Mouse (Mus musculus) lung, postnatal 0 days (tissue): Measurements from ENCODE around the gene Gm20388. TPM values are rescaled to one million over a fixed set of nuclear protein-coding genes. Genes with fewer than 3 reads are reported as not detected.

Source experiments
- ATAC-seq: fragments of 200-750 bp; cut with Nextera tagmentation; 2 replicates; pipeline ENCODE4 v1.8.0; 2017; ENCODE audit warnings: moderate library complexity
- DNase-seq: peaks from one replicate; pipeline ENCODE4 v3.0.0-alpha.2; 2016; ENCODE audit warnings: low spot score
- H3K27ac ChIP-seq: fragments of 300-500 bp; sonication (generic); 2 replicates; pipeline ENCODE4 v1.5.1; 2014; ENCODE audit warnings: antibody characterized with exemption, mild to moderate bottlenecking, low read length, mixed read lengths
- H3K27me3 ChIP-seq: fragments of 300-500 bp; sonication (generic); replicated peaks from 2 replicates; pipeline ENCODE4 v1.6.1; 2014; ENCODE audit warnings: low read length, mixed read lengths; ENCODE audit not compliant: insufficient read depth
- H3K36me3 ChIP-seq: fragments of 300-500 bp; sonication (generic); 2 replicates; pipeline ENCODE4 v1.6.1; 2014; ENCODE audit warnings: low read length, mixed read lengths; ENCODE audit not compliant: insufficient read depth
- H3K4me1 ChIP-seq: fragments of 300-500 bp; sonication (generic); 2 replicates; pipeline ENCODE4 v1.6.1; 2014; ENCODE audit warnings: antibody characterized with exemption, low read depth, low read length, mixed read lengths; ENCODE audit not compliant: insufficient read depth
- H3K4me2 ChIP-seq: fragments of 300-500 bp; sonication (generic); replicated peaks from 2 replicates; pipeline ENCODE4 v1.6.1; 2014; ENCODE audit warnings: low read depth, mild to moderate bottlenecking, low read length, moderate library complexity, mixed read lengths
- H3K4me3 ChIP-seq: fragments of 300-500 bp; sonication (generic); 2 replicates; pipeline ENCODE4 v1.5.1; 2014; ENCODE audit warnings: low read depth, low read length
- H3K9ac ChIP-seq: fragments of 300-500 bp; sonication (generic); replicated peaks from 2 replicates; pipeline ENCODE4 v1.6.1; 2014; ENCODE audit warnings: low read depth, mild to moderate bottlenecking
- H3K9me3 ChIP-seq: fragments of 300-500 bp; sonication (generic); 2 replicates; pipeline ENCODE4 v1.6.1; 2016; ENCODE audit warnings: low read length, mixed read lengths
- CTCF ChIP-seq: IDR thresholded peaks from 2 replicates; pipeline ENCODE4 v1.5.1; 2016; ENCODE audit warnings: antibody characterized with exemption, mild to moderate bottlenecking
- EP300 ChIP-seq: IDR thresholded peaks from 2 replicates; pipeline ENCODE4 v1.6.1; 2016; ENCODE audit warnings: antibody characterized with exemption, mild to moderate bottlenecking, control low read depth
- WGBS: fragments of 180-500 bp; shearing (Covaris S2); extraction: QIAGEN DNeasy Blood & Tissue Kit; methylation state at CpG from one replicate; pipeline ENCODE4 v1.1.7; 2014; 5-methylcytosine and 5-hydroxymethylcytosine counted together
- polyA plus RNA-seq: library from polyadenylated mRNA; unstranded; fragments of >200 nt; fragmentation: Nextera tagmentation; extraction: Ambion mirVana; gene quantifications from 2 replicates; pipeline ENCODE4 v1.2.1, GENCODE M21; 2015

Gm20388 gene
- polyA plus RNA-seq, 1 experiment from 2014 or later, result not detected

- TF ChIP-seq EP300 (no peak; the same call in 1 of the 2 replicates), CTCF (no peak)
- Histone ChIP-seq H3K9me3 (no peaks in the 10 kb centered on the region), H3K27me3 (no peaks in the 10 kb centered on the region), H3K4me2 (peak overlapping the region; percentile 64), H3K4me3 (peak overlapping the region; percentile 27), H3K4me1 (peaks cover 14% of the 10 kb centered on the region; the same call in 1 of the 2 replicates), H3K9ac (no peak overlapping the region), H3K36me3 (no peaks in the 10 kb centered on the region), H3K27ac (peak overlapping the region; percentile 63)
- WGBS, result 49% methylated on average over 19 of the region's 19 CpGs
- DNase-seq, result no peak
- ATAC-seq, result no peak
These were observed 2037.9 kb downstream of the Gm20388 start for GRCm38 (mm10) chr8:121948321-121949145.

GRCm38 (mm10) chr8:121949222-121949800 lies 2038.7 kb downstream of the Gm20388 start, which contains the start of gene Banp:
Gene Banp, plus strand, starts transcription at chr8:121949750.
- peak within 1 kb of the TSS; percentile 93 for H3K4me3 ChIP-seq
- H3K9me3 ChIP-seq, result no peaks in the 10 kb centered on the region
- TF ChIP-seq EP300, result no peak
- no peak for TF ChIP-seq CTCF
- ATAC-seq (no peak), DNase-seq (no peak)
- H3K9ac ChIP-seq, result peak within 1 kb of the TSS; percentile 96
- 52% methylated on average over 6 of the region's 6 CpGs for WGBS
- peaks cover 14% of the 10 kb centered on the region; the same call in 1 of the 2 replicates for H3K4me1 ChIP-seq
- no peaks in the 10 kb centered on the region for H3K36me3 ChIP-seq
- H3K27me3 ChIP-seq, result no peaks in the 10 kb centered on the region
- peak within 1 kb of the TSS; percentile 98 for H3K27ac ChIP-seq
- peak within 1 kb of the TSS; percentile 72 for H3K4me2 ChIP-seq

- no peaks in the 10 kb centered on the region for H3K27me3 ChIP-seq
- H3K4me1 ChIP-seq, result peaks cover 14% of the 10 kb centered on the region; the same call in 1 of the 2 replicates
- ATAC-seq (peak; percentile 93), DNase-seq (peak; percentile 99)
- under 1% methylated on average over 58 of the region's 66 CpGs for WGBS
- H3K9me3 ChIP-seq, result no peaks in the 10 kb centered on the region
- H3K4me2 ChIP-seq, result peak overlapping the region; percentile 72
- peak overlapping the region; percentile 98 for H3K27ac ChIP-seq
- H3K36me3 ChIP-seq, result no peaks in the 10 kb centered on the region
- TF ChIP-seq EP300, result no peak
- TF ChIP-seq CTCF, result no peak
- peak overlapping the region; percentile 93 for H3K4me3 ChIP-seq
- peak overlapping the region; percentile 96 for H3K9ac ChIP-seq
These were observed 2039.5 kb downstream of the Gm20388 start for GRCm38 (mm10) chr8:121949941-121950748.

GRCm38 (mm10) chr8:121950749-121951655 lies 2040.4 kb downstream of the Gm20388 start:
- peak overlapping the region; percentile 72 for H3K4me2 ChIP-seq
- peaks cover 14% of the 10 kb centered on the region; the same call in 1 of the 2 replicates for H3K4me1 ChIP-seq
- ATAC-seq (peak; percentile 16), DNase-seq (peak; percentile 93)
- H3K9me3 ChIP-seq, result no peaks in the 10 kb centered on the region
- H3K9ac ChIP-seq, result peak overlapping the region; percentile 96
- TF ChIP-seq EP300 (no peak; the same call in 1 of the 2 replicates), CTCF (peak; percentile 50)
- peak overlapping the region; percentile 93 for H3K4me3 ChIP-seq
- under 1% methylated on average over 74 of the region's 97 CpGs for WGBS
- H3K27me3 ChIP-seq, result no peaks in the 10 kb centered on the region
- peak overlapping the region; percentile 98 for H3K27ac ChIP-seq
- 0 out of 2 replicates have a peak, but pooled peaks cover 3% of the 10 kb centered on the region for H3K36me3 ChIP-seq

GRCm38 (mm10) chr8:121951656-121952009 lies 2041.0 kb downstream of the Gm20388 start:
- H3K4me1 ChIP-seq, result peaks cover 14% of the 10 kb centered on the region; the same call in 1 of the 2 replicates
- peak overlapping the region; percentile 93 for H3K4me3 ChIP-seq
- peak overlapping the region; percentile 98 for H3K27ac ChIP-seq
- peak overlapping the region; percentile 72 for H3K4me2 ChIP-seq
- ATAC-seq (no peak), DNase-seq (no peak)
- TF ChIP-seq EP300 (0 out of 2 replicates have a peak, but pooled peaks have one; percentile 45), CTCF (no peak)
- no peaks in the 10 kb centered on the region for H3K27me3 ChIP-seq
- 0 out of 2 replicates have a peak, but pooled peaks cover 4% of the 10 kb centered on the region for H3K36me3 ChIP-seq
- H3K9ac ChIP-seq, result peak overlapping the region; percentile 96; the same call in 1 of the 2 replicates
- 15% methylated on average over 7 of the region's 7 CpGs for WGBS
- H3K9me3 ChIP-seq, result no peaks in the 10 kb centered on the region
